Mouse (Mus musculus) intestine, embryonic 14.5 days (tissue): ENCODE data around the gene Hoxa6. TPM values are rescaled to one million over a fixed set of nuclear protein-coding genes. Genes with fewer than 3 reads are reported as not detected.

Experiments
- ATAC-seq: fragments of 200-750 bp; cut with Nextera tagmentation; replicated peaks from 2 replicates; pipeline ENCODE4 v1.8.0; 2017; ENCODE audit warnings: low read depth, moderate number of reproducible peaks, moderate TSS enrichment, moderate library complexity; ENCODE audit not compliant: low FRiP score, low TSS enrichment
- DNase-seq: peaks from one replicate; pipeline ENCODE4 v3.0.0-alpha.2; 2018; ENCODE audit warnings: low spot score
- H3K27ac ChIP-seq: fragments of 300-500 bp; sonication (generic); 2 replicates; pipeline ENCODE4 v1.5.1; 2014; ENCODE audit warnings: low read depth, mild to moderate bottlenecking, control low read depth
- H3K27me3 ChIP-seq: fragments of 300-500 bp; sonication (generic); replicated peaks from 2 replicates; pipeline ENCODE4 v1.6.1; 2014; ENCODE audit warnings: low read length, control low read depth; ENCODE audit not compliant: control insufficient read depth, insufficient read depth
- H3K36me3 ChIP-seq: fragments of 300-500 bp; sonication (generic); 2 replicates; pipeline ENCODE4 v1.6.1; 2014; ENCODE audit warnings: low read length, control low read depth; ENCODE audit not compliant: control insufficient read depth, insufficient read depth
- H3K4me1 ChIP-seq: fragments of 300-500 bp; sonication (generic); replicated peaks from 2 replicates; pipeline ENCODE4 v1.6.1; 2014; ENCODE audit warnings: low read length, control low read depth, mixed read lengths; ENCODE audit not compliant: control insufficient read depth, insufficient read depth
- H3K4me2 ChIP-seq: fragments of 300-500 bp; sonication (generic); 2 replicates; pipeline ENCODE4 v1.6.1; 2014; ENCODE audit warnings: low read length
- H3K4me3 ChIP-seq: fragments of 300-500 bp; sonication (generic); 2 replicates; pipeline ENCODE4 v1.5.1; 2014; ENCODE audit warnings: low read depth, low read length, control low read depth, mixed read lengths
- H3K9ac ChIP-seq: fragments of 300-500 bp; sonication (generic); 2 replicates; pipeline ENCODE4 v1.6.1; 2014; ENCODE audit warnings: mild to moderate bottlenecking, low read length
- H3K9me3 ChIP-seq: fragments of 300-500 bp; sonication (generic); 2 replicates; pipeline ENCODE4 v1.6.1; 2016; ENCODE audit warnings: low read length, control low read depth; ENCODE audit not compliant: control insufficient read depth
- WGBS: fragments of 180-500 bp; shearing (Covaris S2); extraction: QIAGEN DNeasy Blood & Tissue Kit; methylation state at CpG from one replicate; pipeline ENCODE4 v1.1.7; 2014; 5-methylcytosine and 5-hydroxymethylcytosine counted together
- polyA plus RNA-seq: library from polyadenylated mRNA; unstranded; fragments of >200 nt; fragmentation: Nextera tagmentation; extraction: Ambion mirVana; gene quantifications from 2 replicates; pipeline ENCODE4 v1.2.1, GENCODE M21; 2014

The Hoxa6 gene
- polyA plus RNA-seq, 1 experiment from 2014 or later = 2.5 TPM

- Histone ChIP-seq H3K36me3 (no peaks in the 10 kb centered on the region), H3K27ac (peak overlapping the region; percentile 9; the same call in 1 of the 2 replicates), H3K4me1 (no peaks in the 10 kb centered on the region), H3K27me3 (peaks cover 100% of the 10 kb centered on the region), H3K9ac (peak overlapping the region; percentile 58), H3K4me3 (peak overlapping the region; percentile 34), H3K4me2 (peak overlapping the region; percentile 21), H3K9me3 (no peaks in the 10 kb centered on the region)
- DNase-seq = no peak
- WGBS = 3% methylated on average over 12 of the region's 12 CpGs
- ATAC-seq = no peak
Observed at GRCm38 (mm10) chr6:52243681-52244121, 35.2 kb upstream of the Hoxa6 start.

GRCm38 (mm10) chr6:52242801-52243332 lies 34.3 kb upstream of the Hoxa6 start:
- ATAC-seq (no peak), DNase-seq (no peak)
- Histone ChIP-seq H3K4me2 (peak overlapping the region; percentile 21; the same call in 1 of the 2 replicates), H3K9me3 (no peaks in the 10 kb centered on the region), H3K27ac (peak overlapping the region; percentile 9; the same call in 1 of the 2 replicates), H3K4me1 (no peaks in the 10 kb centered on the region), H3K36me3 (no peaks in the 10 kb centered on the region), H3K27me3 (peaks cover 100% of the 10 kb centered on the region), H3K4me3 (no peak overlapping the region), H3K9ac (peak overlapping the region; percentile 58)
- 9% methylated on average over 4 of the region's 4 CpGs for WGBS

- Histone ChIP-seq H3K4me3 (0 out of 2 replicates have a peak overlapping the region, but pooled peaks have one; percentile 41), H3K9ac (peak overlapping the region; percentile 22), H3K36me3 (no peaks in the 10 kb centered on the region), H3K4me1 (no peaks in the 10 kb centered on the region), H3K9me3 (no peaks in the 10 kb centered on the region), H3K4me2 (peak overlapping the region; percentile 40), H3K27me3 (peaks cover 100% of the 10 kb centered on the region), H3K27ac (no peak overlapping the region; the same call in 1 of the 2 replicates)
- DNase-seq = no peak
- no peak for ATAC-seq
- 4% methylated on average over 9 of the region's 9 CpGs for WGBS
Observed at GRCm38 (mm10) chr6:52241001-52241621, 32.6 kb upstream of the Hoxa6 start.

- ATAC-seq = peak; percentile 73
- Histone ChIP-seq H3K4me3 (peak within 1 kb of the TSS; percentile 41), H3K9me3 (no peaks in the 10 kb centered on the region), H3K27ac (peak within 1 kb of the TSS; percentile 87), H3K4me1 (no peaks in the 10 kb centered on the region), H3K27me3 (peaks cover 100% of the 10 kb centered on the region), H3K36me3 (no peaks in the 10 kb centered on the region), H3K4me2 (peak within 1 kb of the TSS; percentile 40), H3K9ac (peak within 1 kb of the TSS; percentile 67)
- DNase-seq = peak; percentile 74
- WGBS = under 1% methylated on average over 35 of the region's 35 CpGs
Observed at GRCm38 (mm10) chr6:52240389-52241000, 32.0 kb upstream of the Hoxa6 start, which contains the start of gene Hoxa10. TSS of gene Hoxa10 (minus strand) at chr6:52240854.

- Histone ChIP-seq H3K4me3 (peak overlapping the region; percentile 41), H3K9ac (peak overlapping the region; percentile 67), H3K9me3 (no peaks in the 10 kb centered on the region), H3K36me3 (no peaks in the 10 kb centered on the region), H3K27ac (peak overlapping the region; percentile 87), H3K4me2 (peak overlapping the region; percentile 40), H3K27me3 (peaks cover 100% of the 10 kb centered on the region), H3K4me1 (no peaks in the 10 kb centered on the region)
- 3% methylated on average over 30 of the region's 30 CpGs for WGBS
- ATAC-seq = no peak
- DNase-seq = peak; percentile 73
Observed at GRCm38 (mm10) chr6:52239625-52240388, 31.3 kb upstream of the Hoxa6 start.

- ATAC-seq = no peak
- peaks cover 100% of the 10 kb centered on the region for H3K27me3 ChIP-seq
- H3K4me3 ChIP-seq = peak overlapping the region; percentile 41
- peak; percentile 78 for DNase-seq
- peak overlapping the region; percentile 40 for H3K4me2 ChIP-seq
- 4% methylated on average over 7 of the region's 7 CpGs for WGBS
- no peaks in the 10 kb centered on the region for H3K9me3 ChIP-seq
- peak overlapping the region; percentile 67 for H3K9ac ChIP-seq
- no peaks in the 10 kb centered on the region for H3K4me1 ChIP-seq
- no peaks in the 10 kb centered on the region for H3K36me3 ChIP-seq
- no peak overlapping the region for H3K27ac ChIP-seq
Observed at GRCm38 (mm10) chr6:52238976-52239375, 30.5 kb upstream of the Hoxa6 start.

GRCm38 (mm10) chr6:52238155-52238545 lies 29.6 kb upstream of the Hoxa6 start:
- no peaks in the 10 kb centered on the region for H3K9me3 ChIP-seq
- H3K4me3 ChIP-seq = peak overlapping the region; percentile 41
- H3K36me3 ChIP-seq = no peaks in the 10 kb centered on the region
- ATAC-seq (no peak), DNase-seq (peak; percentile 75)
- H3K9ac ChIP-seq = peak overlapping the region; percentile 67
- no peak overlapping the region for H3K27ac ChIP-seq
- H3K4me2 ChIP-seq = peak overlapping the region; percentile 40
- no peaks in the 10 kb centered on the region for H3K4me1 ChIP-seq
- WGBS = under 1% methylated on average over 7 of the region's 7 CpGs
- H3K27me3 ChIP-seq = peaks cover 100% of the 10 kb centered on the region

GRCm38 (mm10) chr6:52237346-52238154 lies 29.0 kb upstream of the Hoxa6 start:
- WGBS = 16% methylated on average over 10 of the region's 10 CpGs
- Histone ChIP-seq H3K4me3 (peak overlapping the region; percentile 41), H3K27me3 (peaks cover 100% of the 10 kb centered on the region), H3K36me3 (no peaks in the 10 kb centered on the region), H3K4me2 (peak overlapping the region; percentile 40), H3K4me1 (no peaks in the 10 kb centered on the region), H3K9me3 (no peaks in the 10 kb centered on the region), H3K27ac (no peak overlapping the region), H3K9ac (peak overlapping the region; percentile 67)
- ATAC-seq = no peak
- DNase-seq = no peak
